Comparison of ENCODE assay signal across 17 mouse cellular contexts in genomic region chr7:89717521-89717920, GRCm38 (mm10).
DNase-seq lines count a peak whose midpoint lies in the region; ATAC-seq and TF ChIP-seq lines count a peak whose summit lies in the region.
"Had no signal": no experiment of that assay in that cellular context is flagged by ENCODE, and none has a peak within 500 bp of the region (broad histone marks: within the 10 kb centered on the region; RNA-seq: fewer than 3 reads in every experiment).

No protein-coding gene starts in this region.

- H3K27me3 ChIP-seq in heart, embryonic 10.5 days (ENCODE audit: insufficient read depth, poor library complexity, severe bottlenecking), result no peaks in the 10 kb centered on the region
- H3K27me3 ChIP-seq in midbrain, embryonic 14.5 days (ENCODE audit: control insufficient read depth, insufficient read depth, low read length), result no peaks in the 10 kb centered on the region
- H3K27me3 ChIP-seq in midbrain, embryonic 15.5 days (replicated peaks), result no peaks in the 10 kb centered on the region
- H3K27me3 ChIP-seq in kidney, postnatal 0 days (ENCODE audit: insufficient read depth, low read length), result no peaks in the 10 kb centered on the region
- no peaks in the 10 kb centered on the region for H3K27me3 ChIP-seq in forebrain, embryonic 15.5 days
- H3K27me3 ChIP-seq: embryonic facial prominence, embryonic 15.5 days; forebrain, embryonic 13.5 days; hindbrain, embryonic 12.5 days; liver, embryonic 15.5 days had no signal

- no peak for DNase-seq in heart, embryonic 10.5 days (ENCODE audit: low spot score)
- DNase-seq in heart, postnatal 36 days, result no peak
- DNase-seq in midbrain, embryonic 14.5 days, result peak; percentile 1
- DNase-seq in kidney, postnatal 0 days (ENCODE audit: low spot score), result peak; percentile 89
- DNase-seq in yolk sac, embryonic 10.5 days (ENCODE audit: low spot score), result peak; percentile 76
- no peak for DNase-seq in left cerebral cortex, adult 8-10 months (ENCODE audit: low spot score in 2 of 2)
- DNase-seq: B cell, adult 2 months; cerebellum, adult 11 months; lung, postnatal 10 days; thymus, adult 18-20 months had no signal

- no peak overlapping the region for H3K9ac ChIP-seq in midbrain, embryonic 14.5 days (replicated peaks; ENCODE audit: low read length)
- no peak overlapping the region for H3K9ac ChIP-seq in midbrain, embryonic 15.5 days
- H3K9ac ChIP-seq in kidney, postnatal 0 days (ENCODE audit: low read depth, low read length), result no peak overlapping the region
- no peak overlapping the region for H3K9ac ChIP-seq in forebrain, embryonic 15.5 days (replicated peaks)
- H3K9ac ChIP-seq: embryonic facial prominence, embryonic 15.5 days; forebrain, embryonic 13.5 days; hindbrain, embryonic 12.5 days; liver, embryonic 15.5 days had no signal

- H3K4me1 ChIP-seq in heart, embryonic 10.5 days, result peaks cover 6% of the 10 kb centered on the region
- H3K4me1 ChIP-seq in midbrain, embryonic 14.5 days (ENCODE audit: control insufficient read depth, insufficient read depth, low read length), result no peaks in the 10 kb centered on the region
- no peaks in the 10 kb centered on the region for H3K4me1 ChIP-seq in midbrain, embryonic 15.5 days
- H3K4me1 ChIP-seq in kidney, postnatal 0 days (replicated peaks; ENCODE audit: insufficient read depth, low read length), result no peaks in the 10 kb centered on the region
- H3K4me1 ChIP-seq in forebrain, embryonic 15.5 days, result no peaks in the 10 kb centered on the region
- H3K4me1 ChIP-seq: embryonic facial prominence, embryonic 15.5 days; forebrain, embryonic 13.5 days; hindbrain, embryonic 12.5 days; liver, embryonic 15.5 days had no signal

- no peak overlapping the region for H3K4me3 ChIP-seq in heart, embryonic 10.5 days
- H3K4me3 ChIP-seq in midbrain, embryonic 14.5 days (replicated peaks; ENCODE audit: low read depth, low read length), result no peak overlapping the region
- H3K4me3 ChIP-seq in midbrain, embryonic 15.5 days, result no peak overlapping the region
- H3K4me3 ChIP-seq in kidney, postnatal 0 days (replicated peaks; ENCODE audit: low read depth, low read length), result no peak overlapping the region
- H3K4me3 ChIP-seq in forebrain, embryonic 15.5 days, result no peak overlapping the region
- H3K4me3 ChIP-seq: embryonic facial prominence, embryonic 15.5 days; forebrain, embryonic 13.5 days; hindbrain, embryonic 12.5 days; liver, embryonic 15.5 days had no signal

- no peaks in the 10 kb centered on the region for H3K9me3 ChIP-seq in heart, embryonic 10.5 days
- H3K9me3 ChIP-seq in midbrain, embryonic 14.5 days (ENCODE audit: control insufficient read depth, low read length), result no peaks in the 10 kb centered on the region
- H3K9me3 ChIP-seq in midbrain, embryonic 15.5 days, result no peaks in the 10 kb centered on the region
- H3K9me3 ChIP-seq in kidney, postnatal 0 days (replicated peaks; ENCODE audit: low read length), result no peaks in the 10 kb centered on the region
- H3K9me3 ChIP-seq in forebrain, embryonic 15.5 days, result no peaks in the 10 kb centered on the region
- H3K9me3 ChIP-seq: embryonic facial prominence, embryonic 15.5 days; forebrain, embryonic 13.5 days; hindbrain, embryonic 12.5 days; liver, embryonic 15.5 days had no signal

- H3K27ac ChIP-seq in heart, embryonic 10.5 days, result peak overlapping the region; percentile 29; the same call in 1 of the 2 replicates
- H3K27ac ChIP-seq in midbrain, embryonic 14.5 days (replicated peaks; ENCODE audit: low read depth, low read length), result no peak overlapping the region
- no peak overlapping the region for H3K27ac ChIP-seq in midbrain, embryonic 15.5 days
- peak overlapping the region; percentile 21; the same call in 1 of the 2 replicates for H3K27ac ChIP-seq in kidney, postnatal 0 days
- no peak overlapping the region for H3K27ac ChIP-seq in forebrain, embryonic 15.5 days (replicated peaks)
- H3K27ac ChIP-seq: embryonic facial prominence, embryonic 15.5 days; forebrain, embryonic 13.5 days; hindbrain, embryonic 12.5 days; liver, embryonic 15.5 days had no signal

- no peak for TF ChIP-seq CTCF in kidney, postnatal 0 days (IDR thresholded peaks at IDR 0.05; ENCODE audit: low read depth)

- intact Hi-C loops in heart, postnatal 36 days (cut with DNase I), result no loop called here

- no peak overlapping the region for H3K4me2 ChIP-seq in midbrain, embryonic 14.5 days (ENCODE audit: low read length)
- no peak overlapping the region for H3K4me2 ChIP-seq in midbrain, embryonic 15.5 days
- H3K4me2 ChIP-seq in kidney, postnatal 0 days (ENCODE audit: low read length), result no peak overlapping the region
- no peak overlapping the region for H3K4me2 ChIP-seq in forebrain, embryonic 15.5 days (replicated peaks)
- H3K4me2 ChIP-seq: embryonic facial prominence, embryonic 15.5 days; forebrain, embryonic 13.5 days; hindbrain, embryonic 12.5 days; liver, embryonic 15.5 days; midbrain, embryonic 11.5 days had no signal

- no peak for ATAC-seq in midbrain, embryonic 14.5 days (ENCODE audit: low FRiP score, low TSS enrichment)
- no peak for ATAC-seq in midbrain, embryonic 15.5 days (replicated peaks)
- ATAC-seq in kidney, postnatal 0 days (replicated peaks; ENCODE audit: low FRiP score, low read depth), result peak; percentile 52
- ATAC-seq in forebrain, embryonic 15.5 days (replicated peaks), result no peak
- ATAC-seq: forebrain, embryonic 13.5 days had no signal

- no peaks in the 10 kb centered on the region for H3K36me3 ChIP-seq in heart, embryonic 10.5 days
- H3K36me3 ChIP-seq in midbrain, embryonic 14.5 days (ENCODE audit: control insufficient read depth, insufficient read depth, low read length), result no peaks in the 10 kb centered on the region
- no peaks in the 10 kb centered on the region for H3K36me3 ChIP-seq in midbrain, embryonic 15.5 days (replicated peaks)
- H3K36me3 ChIP-seq in kidney, postnatal 0 days (ENCODE audit: insufficient read depth, low read length), result no peaks in the 10 kb centered on the region
- H3K36me3 ChIP-seq in forebrain, embryonic 15.5 days, result no peaks in the 10 kb centered on the region
- H3K36me3 ChIP-seq: embryonic facial prominence, embryonic 15.5 days; hindbrain, embryonic 12.5 days; liver, embryonic 15.5 days had no signal

- 37% methylated on average over 2 of the region's 2 CpGs for WGBS in heart, embryonic 10.5 days
- WGBS in midbrain, embryonic 14.5 days, result 81% methylated on average over 2 of the region's 2 CpGs
- WGBS in midbrain, embryonic 15.5 days, result 81% methylated on average over 2 of the region's 2 CpGs
- 26% methylated on average over 2 of the region's 2 CpGs for WGBS in kidney, postnatal 0 days
- 88% methylated on average over 2 of the region's 2 CpGs for WGBS in forebrain, embryonic 15.5 days

Comparison
In these comparisons a context has a peak if more than half of its experiments do, and no peak if none do; other contexts are left out.
1. DNase-seq: peak in midbrain, embryonic 14.5 days (single experiment), kidney, postnatal 0 days (single experiment) and yolk sac, embryonic 10.5 days (single experiment); none in heart, embryonic 10.5 days (single experiment), heart, postnatal 36 days (0 of 2) and left cerebral cortex, adult 8-10 months (0 of 2).
2. H3K27ac ChIP-seq: peak in heart, embryonic 10.5 days (single experiment) and kidney, postnatal 0 days (single experiment); none in midbrain, embryonic 14.5 days (single experiment), midbrain, embryonic 15.5 days (single experiment) and forebrain, embryonic 15.5 days (single experiment).